Mouse (Mus musculus) MEL (cell line): ENCODE data around the gene Msl3. TPM values are rescaled to one million over a fixed set of nuclear protein-coding genes. Genes with fewer than 3 reads are reported as not detected.

Experiments
- DNase-seq: peaks from one replicate; pipeline ENCODE4 v3.0.0; 2011; ENCODE audit warnings: low read depth, low spot score
- H3K27ac ChIP-seq: 2 replicates; pipeline ENCODE4 v1.5.1; 2012; ENCODE audit warnings: low read depth, mild to moderate bottlenecking, control low read depth, low read length, moderate library complexity; ENCODE audit not compliant: control insufficient read depth
- H3K27me3 ChIP-seq, 2 experiments: fragments of 150-350 bp in 1 of 2; sonication (generic) in 1 of 2; 2 replicates each; pipeline ENCODE4 v1.6.1; 2012; ENCODE audit warnings: low read length in 2 of 2, mild to moderate bottlenecking in 2 of 2, improper control_type of control experiment in 1 of 2, moderate library complexity in 1 of 2; ENCODE audit not compliant: insufficient read depth in 2 of 2, control insufficient read depth in 1 of 2
- H3K36me3 ChIP-seq, 2 experiments: 2 replicates each; pipeline ENCODE4 v1.6.1; 2012 to 2014; ENCODE audit warnings: low read length in 2 of 2, improper control_type of control experiment in 1 of 2, inconsistent platforms in 1 of 2, mild to moderate bottlenecking in 1 of 2; ENCODE audit not compliant: insufficient read depth in 2 of 2, control insufficient read depth in 1 of 2
- H3K4me1 ChIP-seq, 2 experiments: fragments of 150-350 bp in 1 of 2; sonication (generic) in 1 of 2; 2 replicates each; pipeline ENCODE4 v1.6.1; 2012; ENCODE audit warnings: low read length in 2 of 2, improper control_type of control experiment in 1 of 2, mild to moderate bottlenecking in 1 of 2; ENCODE audit not compliant: insufficient read depth in 2 of 2, control insufficient read depth in 1 of 2
- H3K4me3 ChIP-seq, 2 experiments: fragments of 150-350 bp in 1 of 2; sonication (generic) in 1 of 2; 2 replicates each; pipeline ENCODE4 v1.5.1; 2012; ENCODE audit warnings: low read depth in 2 of 2, low read length in 2 of 2, mild to moderate bottlenecking in 2 of 2, moderate library complexity in 2 of 2, control low read depth in 1 of 2, improper control_type of control experiment in 1 of 2; ENCODE audit not compliant: control insufficient read depth in 1 of 2, insufficient read depth in 1 of 2
- H3K79me2 ChIP-seq: 2 replicates; pipeline ENCODE4 v1.6.1; 2012; ENCODE audit warnings: mild to moderate bottlenecking, low read length, moderate library complexity; ENCODE audit not compliant: control insufficient read depth, poor library complexity, insufficient read depth
- H3K9ac ChIP-seq: 2 replicates; pipeline ENCODE4 v1.6.1; 2012; ENCODE audit warnings: low read depth, mild to moderate bottlenecking, control low read depth, low read length, moderate library complexity; ENCODE audit not compliant: control insufficient read depth, poor library complexity, severe bottlenecking
- H3K9me3 ChIP-seq: fragments of 150-350 bp; sonication (generic); replicated peaks from 2 replicates; pipeline ENCODE4 v1.6.1; 2012; ENCODE audit warnings: mild to moderate bottlenecking, low read length, improper control_type of control experiment, moderate library complexity; ENCODE audit not compliant: insufficient read depth
- CHD2 ChIP-seq: IDR thresholded peaks from 2 replicates; pipeline ENCODE4 v1.6.1; 2011; ENCODE audit warnings: low read length, improper control_type of control experiment
- CTCF ChIP-seq, 3 experiments: IDR thresholded peaks in 2 of 3; conservative IDR thresholded peaks in 1 of 3; 2 replicates each; pipeline ENCODE4 v1.5.1; 2011 to 2012; ENCODE audit warnings: low read length in 3 of 3, low read depth in 2 of 3, mild to moderate bottlenecking in 2 of 3, improper control_type of control experiment in 1 of 3, inconsistent platforms in 1 of 3, mixed read lengths in 1 of 3, moderate library complexity in 1 of 3; ENCODE audit not compliant: control insufficient read depth in 1 of 3, insufficient read depth in 1 of 3, poor library complexity in 1 of 3, severe bottlenecking in 1 of 3
- E2F4 ChIP-seq: IDR thresholded peaks from 2 replicates; pipeline ENCODE4 v1.6.1; 2011; ENCODE audit warnings: low read depth, low read length, improper control_type of control experiment, borderline replicate concordance
- EP300 ChIP-seq, 2 experiments: IDR thresholded peaks; 2 replicates each; pipeline ENCODE4 v1.6.1; 2011; ENCODE audit warnings: improper control_type of control experiment in 2 of 2, low read length in 2 of 2, low read depth in 1 of 2, mild to moderate bottlenecking in 1 of 2
- GABPA ChIP-seq: IDR thresholded peaks from 2 replicates; pipeline ENCODE4 v1.6.1; 2012; ENCODE audit warnings: low read depth, mild to moderate bottlenecking, inconsistent platforms, low read length, improper control_type of control experiment, moderate library complexity
- GATA1 ChIP-seq: IDR thresholded peaks from 2 replicates; pipeline ENCODE4 v1.6.1; 2011; ENCODE audit warnings: low read depth, low read length, improper control_type of control experiment
- HCFC1 ChIP-seq: IDR thresholded peaks from 2 replicates; pipeline ENCODE4 v1.6.1; 2012; ENCODE audit warnings: low read depth, mild to moderate bottlenecking, inconsistent platforms, low read length, improper control_type of control experiment, moderate library complexity
- KAT2A ChIP-seq: conservative IDR thresholded peaks from 2 replicates; pipeline ENCODE4 v1.6.1; 2012; ENCODE audit warnings: low read depth, low read length, improper control_type of control experiment, inconsistent platforms
- MXI1 ChIP-seq: IDR thresholded peaks from 2 replicates; pipeline ENCODE4 v1.6.1; 2011; ENCODE audit warnings: mild to moderate bottlenecking, low read depth, low read length, improper control_type of control experiment
- MYB ChIP-seq: IDR thresholded peaks from 2 replicates; pipeline ENCODE4 v1.6.1; 2011; ENCODE audit warnings: mild to moderate bottlenecking, low read depth, low read length, improper control_type of control experiment
- MYC ChIP-seq: IDR thresholded peaks from 2 replicates; pipeline ENCODE4 v1.6.1; 2011; ENCODE audit warnings: low read depth, mild to moderate bottlenecking, low read length, improper control_type of control experiment, moderate library complexity
- NELFE ChIP-seq: IDR thresholded peaks from 2 replicates; pipeline ENCODE4 v1.6.1; 2011; ENCODE audit warnings: low read depth, low read length, improper control_type of control experiment
- NRF1 ChIP-seq: IDR thresholded peaks from 2 replicates; pipeline ENCODE4 v1.6.1; 2014; ENCODE audit warnings: low read depth, mild to moderate bottlenecking, inconsistent platforms, low read length, improper control_type of control experiment, moderate library complexity; ENCODE audit not compliant: poor library complexity, insufficient read depth, severe bottlenecking
- POLR2A ChIP-seq, 2 experiments: IDR thresholded peaks; 2 replicates each; pipeline ENCODE4 v1.6.1; 2011 to 2012; ENCODE audit warnings: low read length in 2 of 2, mild to moderate bottlenecking in 2 of 2, control low read depth in 1 of 2, improper control_type of control experiment in 1 of 2, low read depth in 1 of 2, moderate library complexity in 1 of 2; ENCODE audit not compliant: control insufficient read depth in 1 of 2, insufficient read depth in 1 of 2, poor library complexity in 1 of 2
- POLR2AphosphoS5 ChIP-seq: IDR thresholded peaks from 2 replicates; pipeline ENCODE4 v1.6.1; 2012; ENCODE audit warnings: low read depth, borderline replicate concordance, mild to moderate bottlenecking, inconsistent platforms, low read length, moderate library complexity, mixed read lengths
- RAD21 ChIP-seq: IDR thresholded peaks from 2 replicates; pipeline ENCODE4 v1.6.1; 2011; ENCODE audit warnings: mild to moderate bottlenecking, low read depth, low read length, improper control_type of control experiment
- SMC3 ChIP-seq: IDR thresholded peaks from 2 replicates; pipeline ENCODE4 v1.6.1; 2011; ENCODE audit warnings: low read depth, low read length, improper control_type of control experiment
- TCF12 ChIP-seq: IDR thresholded peaks from 2 replicates; pipeline ENCODE4 v1.6.1; 2014; ENCODE audit warnings: low read depth, mild to moderate bottlenecking, inconsistent platforms, low read length, improper control_type of control experiment, moderate library complexity
- USF1 ChIP-seq: IDR thresholded peaks from 2 replicates; pipeline ENCODE4 v1.6.1; 2014; ENCODE audit warnings: low read depth, mild to moderate bottlenecking, inconsistent platforms, low read length, improper control_type of control experiment, moderate library complexity
- USF2 ChIP-seq, 2 experiments: IDR thresholded peaks; 2 replicates each; pipeline ENCODE4 v1.6.1; 2011 to 2012; ENCODE audit warnings: improper control_type of control experiment in 2 of 2, low read length in 2 of 2, borderline replicate concordance in 1 of 2, inconsistent platforms in 1 of 2, low read depth in 1 of 2, mild to moderate bottlenecking in 1 of 2; ENCODE audit not compliant: insufficient read depth in 1 of 2
- ZC3H11A ChIP-seq: IDR thresholded peaks from 2 replicates; pipeline ENCODE4 v1.6.1; 2012; ENCODE audit warnings: low read depth, mild to moderate bottlenecking, inconsistent platforms, low read length, improper control_type of control experiment
- ZKSCAN1 ChIP-seq: IDR thresholded peaks from 2 replicates; pipeline ENCODE4 v1.6.1; 2012; ENCODE audit warnings: low read depth, mild to moderate bottlenecking, inconsistent platforms, low read length, improper control_type of control experiment, moderate library complexity
- polyA plus RNA-seq, 2 experiments: library from polyadenylated mRNA; stranded (reverse) in 1 of 2; unstranded in 1 of 2; fragments of >175 nt in 1 of 2; fragments of >200 nt in 1 of 2; gene quantifications; 2 replicates each; pipeline versions ENCODE4 v1.2.1 to v1.2.4; 2012; ENCODE audit warnings: low replicate concordance in 2 of 2, low read depth in 1 of 2; ENCODE audit not compliant: insufficient read length in 2 of 2, insufficient read depth in 1 of 2, missing spikeins in 1 of 2
- total RNA-seq: library from RNA; depleted of rRNA; stranded (reverse); fragments of 300-350 nt; gene quantifications from 2 replicates; pipeline ENCODE4 v1.2.3, GENCODE M21; 2012

Gene Msl3
- total and polyA plus RNA-seq, 3 experiments = 76.7 to 229 (median 79.9) TPM

- H3K4me3 ChIP-seq = no peak overlapping the region
- TF ChIP-seq HCFC1 = no peak
- no peak for TF ChIP-seq KAT2A
- TF ChIP-seq MYC = no peak
- TF ChIP-seq ZKSCAN1 = no peak
- TF ChIP-seq NRF1 = no peak
- TF ChIP-seq POLR2AphosphoS5 = no peak
- TF ChIP-seq EP300 (IDR thresholded peaks at IDR 0.05; ENCODE audit: low read depth in 1 of 2, low read length in 2 of 2) = no peak
- TF ChIP-seq CTCF (IDR thresholded peaks at IDR 0.05 in 2 of 3, conservative IDR thresholded peaks at IDR 0.05 in 1 of 3; ENCODE audit: control insufficient read depth in 1 of 3, insufficient read depth in 1 of 3, low read depth in 2 of 3, low read length in 3 of 3, poor library complexity in 1 of 3, severe bottlenecking in 1 of 3) = no peak
- TF ChIP-seq RAD21 = no peak
- no peak for TF ChIP-seq MYB
- TF ChIP-seq TCF12 = no peak
- TF ChIP-seq POLR2A (IDR thresholded peaks at IDR 0.05; ENCODE audit: control insufficient read depth in 1 of 2, insufficient read depth in 1 of 2, low read depth in 1 of 2, low read length in 2 of 2, poor library complexity in 1 of 2) = no peak
- no peak for TF ChIP-seq CHD2
- TF ChIP-seq NELFE = no peak
- no peak for TF ChIP-seq ZC3H11A
- TF ChIP-seq MXI1 = no peak
- no peak for TF ChIP-seq GATA1
- peaks cover 0 to 25% of the 10 kb centered on the region in 2 experiments; a peak in 2 of 4 replicates for H3K36me3 ChIP-seq
- H3K27ac ChIP-seq = no peak overlapping the region
- no peaks in the 10 kb centered on the region for H3K4me1 ChIP-seq
- H3K79me2 ChIP-seq = peaks cover 1% of the 10 kb centered on the region; the same call in 1 of the 2 replicates
- no peak for DNase-seq
- no peak overlapping the region for H3K9ac ChIP-seq
- no peaks in the 10 kb centered on the region for H3K9me3 ChIP-seq
- H3K27me3 ChIP-seq = no peaks in the 10 kb centered on the region
These were observed 15.9 kb downstream of the Msl3 start for GRCm38 (mm10) chrX:168657795-168658194.

- H3K4me1 ChIP-seq = no peaks in the 10 kb centered on the region
- no peak for DNase-seq
- H3K9ac ChIP-seq = no peak overlapping the region
- no peaks in the 10 kb centered on the region for H3K79me2 ChIP-seq
- peaks cover 0 to 5% of the 10 kb centered on the region in 2 experiments; a peak in 2 of 4 replicates for H3K36me3 ChIP-seq
- no peak for TF ChIP-seq SMC3
- no peak for TF ChIP-seq NELFE
- TF ChIP-seq USF1 = no peak
- TF ChIP-seq E2F4 = no peak
- TF ChIP-seq GABPA = no peak
- TF ChIP-seq GATA1 = no peak
- no peak for TF ChIP-seq USF2 (IDR thresholded peaks at IDR 0.05; ENCODE audit: borderline replicate concordance in 1 of 2, insufficient read depth in 1 of 2, low read depth in 1 of 2, low read length in 2 of 2)
- no peak overlapping the region for H3K27ac ChIP-seq
- no peak overlapping the region for H3K4me3 ChIP-seq
- H3K9me3 ChIP-seq = no peaks in the 10 kb centered on the region
- H3K27me3 ChIP-seq = no peaks in the 10 kb centered on the region
These were observed 24.4 kb downstream of the Msl3 start for GRCm38 (mm10) chrX:168649336-168649735.
